Mouse (Mus musculus): ENCODE data around the gene Asic4. TPM values are rescaled to one million over a fixed set of nuclear protein-coding genes. Genes with fewer than 3 reads are reported as not detected.

Asic4 gene
- polyA plus RNA-seq, 1 experiment from 2014 or later: 0.76 TPM

DNA sequence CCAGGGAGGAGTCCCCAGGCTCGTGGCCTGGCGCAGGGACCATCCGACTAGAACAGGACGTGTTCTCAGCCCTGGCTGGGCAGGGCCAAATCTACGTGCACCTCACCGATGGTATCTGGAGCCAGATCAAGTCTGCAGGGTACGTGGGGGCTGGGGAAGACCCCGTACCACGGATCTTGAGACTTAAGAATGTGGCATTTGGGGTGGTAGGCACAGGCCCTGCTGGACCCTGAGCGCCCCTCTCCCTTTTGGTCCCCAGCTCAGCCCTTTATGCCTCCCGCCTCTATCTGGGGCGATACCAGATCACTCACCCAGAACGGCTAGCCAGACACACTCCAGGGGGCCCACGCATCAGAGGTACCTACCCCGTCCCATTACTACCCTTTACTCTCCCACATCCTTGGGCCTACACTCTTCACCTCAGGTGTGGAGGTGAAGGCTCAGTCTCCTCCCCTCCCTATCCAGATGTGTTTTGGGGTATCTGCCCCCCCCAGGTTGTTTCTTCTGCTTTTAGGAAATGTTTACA lies 8.7 kb upstream of the Asic4 start:
- Histone ChIP-seq H3K9me3 (replicated peaks; ENCODE audit: control insufficient read depth, low read length) (no peaks in the 10 kb centered on the region), H3K27ac (ENCODE audit: low read depth, low read length) (no peak overlapping the region), H3K4me1 (ENCODE audit: control insufficient read depth, insufficient read depth, low read length) (peaks cover 41% of the 10 kb centered on the region), H3K4me2 (ENCODE audit: low read length) (no peak overlapping the region), H3K9ac (ENCODE audit: low read length) (no peak overlapping the region), H3K27me3 (replicated peaks; ENCODE audit: control insufficient read depth, insufficient read depth, low read length) (no peaks in the 10 kb centered on the region), H3K36me3 (ENCODE audit: control insufficient read depth, insufficient read depth, low read length) (no peaks in the 10 kb centered on the region), H3K4me3 (ENCODE audit: low read depth, low read length) (no peak overlapping the region)
- ATAC-seq (no peak), DNase-seq (ENCODE audit: low spot score) (no peak)
- WGBS: 87% methylated on average over 15 of the region's 15 CpGs

DNA sequence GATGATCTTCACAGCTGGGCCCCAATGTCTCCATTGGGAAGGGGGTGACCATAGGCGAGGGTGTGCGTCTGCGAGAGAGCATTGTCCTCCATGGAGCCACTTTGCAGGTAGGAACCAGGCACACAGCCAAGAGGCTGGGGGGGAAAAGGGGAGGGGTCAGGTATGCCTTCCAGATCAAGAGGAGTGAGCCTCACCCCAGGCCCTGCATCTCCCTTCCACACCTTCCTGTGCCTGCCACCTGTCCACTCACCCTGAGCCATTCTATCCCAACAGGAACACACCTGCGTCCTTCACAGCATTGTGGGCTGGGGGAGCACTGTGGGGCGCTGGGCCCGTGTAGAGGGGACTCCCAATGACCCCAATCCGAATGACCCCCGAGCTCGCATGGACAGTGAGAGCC lies 8.1 kb upstream of the Asic4 start:
- H3K27me3 ChIP-seq (replicated peaks; ENCODE audit: control insufficient read depth, insufficient read depth, low read length): peaks cover 4% of the 10 kb centered on the region; the same call in 1 of the 2 replicates
- H3K27ac ChIP-seq (ENCODE audit: low read depth, low read length): no peak overlapping the region
- H3K9ac ChIP-seq (ENCODE audit: low read length): no peak overlapping the region
- no peak for DNase-seq (ENCODE audit: low spot score)
- WGBS: 84% methylated on average over 9 of the region's 9 CpGs
- H3K36me3 ChIP-seq (ENCODE audit: control insufficient read depth, insufficient read depth, low read length): no peaks in the 10 kb centered on the region
- H3K9me3 ChIP-seq (replicated peaks; ENCODE audit: control insufficient read depth, low read length): no peaks in the 10 kb centered on the region
- peaks cover 46% of the 10 kb centered on the region for H3K4me1 ChIP-seq (ENCODE audit: control insufficient read depth, insufficient read depth, low read length)
- H3K4me2 ChIP-seq (ENCODE audit: low read length): no peak overlapping the region
- no peak overlapping the region for H3K4me3 ChIP-seq (ENCODE audit: low read depth, low read length)
- ATAC-seq: no peak

DNA sequence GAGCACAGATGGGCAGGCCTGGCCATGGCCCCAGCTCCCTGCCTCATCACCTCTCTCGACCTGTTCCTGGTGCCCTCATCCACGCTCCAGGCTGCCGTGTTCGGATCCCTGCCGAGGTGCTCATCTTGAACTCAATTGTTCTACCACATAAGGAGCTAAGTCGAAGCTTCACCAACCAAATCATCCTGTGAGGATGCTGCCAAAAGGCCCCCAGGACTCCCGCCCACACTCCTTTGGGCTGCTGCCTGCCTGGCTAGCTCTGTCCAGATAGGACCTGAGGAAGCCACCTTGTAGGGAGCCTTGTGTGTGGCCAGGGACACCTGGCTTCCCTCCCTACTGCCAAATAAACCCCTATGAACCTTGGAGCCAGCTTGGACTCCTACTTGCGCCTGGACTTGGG lies 7.4 kb upstream of the Asic4 start:
- peak overlapping the region; percentile 76 for H3K27ac ChIP-seq (ENCODE audit: low read depth, low read length)
- 33% methylated on average over 8 of the region's 8 CpGs for WGBS
- no peaks in the 10 kb centered on the region for H3K36me3 ChIP-seq (ENCODE audit: control insufficient read depth, insufficient read depth, low read length)
- H3K9ac ChIP-seq (ENCODE audit: low read length): no peak overlapping the region
- H3K9me3 ChIP-seq (replicated peaks; ENCODE audit: control insufficient read depth, low read length): no peaks in the 10 kb centered on the region
- no peak for ATAC-seq
- H3K4me3 ChIP-seq (ENCODE audit: low read depth, low read length): no peak overlapping the region
- peaks cover 6% of the 10 kb centered on the region; the same call in 1 of the 2 replicates for H3K27me3 ChIP-seq (replicated peaks; ENCODE audit: control insufficient read depth, insufficient read depth, low read length)
- H3K4me2 ChIP-seq (ENCODE audit: low read length): 0 out of 2 replicates have a peak overlapping the region, but pooled peaks have one; percentile 12
- H3K4me1 ChIP-seq (ENCODE audit: control insufficient read depth, insufficient read depth, low read length): peaks cover 52% of the 10 kb centered on the region
- DNase-seq (ENCODE audit: low spot score): no peak

DNA sequence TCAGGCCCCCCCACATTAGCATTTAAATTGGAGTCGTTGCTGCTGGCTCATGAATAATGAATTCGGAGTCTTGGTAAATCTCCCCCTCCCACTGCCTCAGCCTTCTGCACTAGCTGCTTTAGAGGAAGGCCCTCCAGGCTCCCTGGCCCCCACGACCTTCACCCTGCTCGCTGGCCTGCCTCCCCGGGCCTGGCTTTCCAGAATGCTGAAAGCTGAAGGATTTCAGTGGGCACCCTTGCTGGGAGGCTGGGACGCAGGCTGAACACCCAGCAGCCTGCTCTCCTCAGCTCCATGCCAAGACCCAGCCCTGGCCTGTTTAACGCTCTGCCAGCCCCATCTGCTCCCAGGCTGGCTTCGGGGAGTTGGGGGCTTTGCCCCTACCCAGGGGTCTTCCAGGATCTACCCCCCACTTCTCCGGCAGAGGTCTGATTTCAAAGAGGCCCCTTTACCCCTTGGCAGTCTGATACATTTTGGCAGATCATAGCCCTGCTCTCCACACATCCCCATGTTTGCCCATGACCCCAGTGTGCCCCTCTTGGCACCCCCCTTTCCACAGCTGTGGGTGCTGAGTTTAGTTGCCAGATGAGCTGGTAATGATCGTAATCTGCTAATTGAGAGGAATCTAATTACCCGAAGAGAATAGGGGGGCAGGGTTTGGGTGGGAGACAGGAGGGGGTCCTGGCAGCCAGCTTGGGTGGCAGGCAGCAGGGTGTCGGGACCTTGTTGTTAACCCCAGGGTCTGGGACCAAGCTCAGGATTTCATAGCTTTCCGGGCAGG lies 6.8 kb upstream of the Asic4 start:
- 9% methylated on average over 13 of the region's 13 CpGs for WGBS
- 0 out of 2 replicates have a peak overlapping the region, but pooled peaks have one; percentile 12 for H3K4me2 ChIP-seq (ENCODE audit: low read length)
- H3K36me3 ChIP-seq (ENCODE audit: control insufficient read depth, insufficient read depth, low read length): no peaks in the 10 kb centered on the region
- no peak overlapping the region for H3K4me3 ChIP-seq (ENCODE audit: low read depth, low read length)
- DNase-seq (ENCODE audit: low spot score) (peak; percentile 64), ATAC-seq (peak; percentile 40; the same call in 1 of the 2 replicates)
- peaks cover 6% of the 10 kb centered on the region; the same call in 1 of the 2 replicates for H3K27me3 ChIP-seq (replicated peaks; ENCODE audit: control insufficient read depth, insufficient read depth, low read length)
- H3K27ac ChIP-seq (ENCODE audit: low read depth, low read length): peak overlapping the region; percentile 76
- H3K9ac ChIP-seq (ENCODE audit: low read length): peak overlapping the region; percentile 7; the same call in 1 of the 2 replicates
- peaks cover 58% of the 10 kb centered on the region for H3K4me1 ChIP-seq (ENCODE audit: control insufficient read depth, insufficient read depth, low read length)
- no peaks in the 10 kb centered on the region for H3K9me3 ChIP-seq (replicated peaks; ENCODE audit: control insufficient read depth, low read length)

DNA sequence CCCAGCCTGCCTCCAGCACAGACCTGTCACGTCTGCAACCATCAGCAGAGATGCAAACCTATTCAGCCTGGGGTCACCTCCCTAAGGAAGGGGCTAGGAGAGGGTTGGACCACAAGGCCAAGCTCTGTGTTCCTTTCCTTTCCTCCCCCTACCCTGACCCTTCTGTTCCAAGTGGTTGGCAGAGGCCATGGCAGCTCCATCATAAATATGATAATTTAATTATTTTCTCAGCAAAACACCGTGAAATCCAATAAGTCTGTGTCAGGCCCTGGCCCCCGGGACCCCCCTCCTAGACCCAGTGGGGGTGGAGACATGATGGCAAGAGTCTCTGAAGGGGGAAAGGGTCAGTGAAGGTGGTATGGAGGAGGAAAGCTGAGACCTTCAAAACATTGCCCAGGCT lies 6.0 kb upstream of the Asic4 start:
- Histone ChIP-seq H3K36me3 (ENCODE audit: control insufficient read depth, insufficient read depth, low read length) (no peaks in the 10 kb centered on the region), H3K9me3 (replicated peaks; ENCODE audit: control insufficient read depth, low read length) (no peaks in the 10 kb centered on the region), H3K9ac (ENCODE audit: low read length) (no peak overlapping the region), H3K4me2 (ENCODE audit: low read length) (no peak overlapping the region), H3K4me3 (ENCODE audit: low read depth, low read length) (no peak overlapping the region), H3K27ac (ENCODE audit: low read depth, low read length) (no peak overlapping the region), H3K4me1 (ENCODE audit: control insufficient read depth, insufficient read depth, low read length) (peaks cover 62% of the 10 kb centered on the region), H3K27me3 (replicated peaks; ENCODE audit: control insufficient read depth, insufficient read depth, low read length) (peaks cover 13% of the 10 kb centered on the region)
- no peak for DNase-seq (ENCODE audit: low spot score)
- no peak for ATAC-seq
- WGBS: 48% methylated on average over 3 of the region's 3 CpGs

DNA sequence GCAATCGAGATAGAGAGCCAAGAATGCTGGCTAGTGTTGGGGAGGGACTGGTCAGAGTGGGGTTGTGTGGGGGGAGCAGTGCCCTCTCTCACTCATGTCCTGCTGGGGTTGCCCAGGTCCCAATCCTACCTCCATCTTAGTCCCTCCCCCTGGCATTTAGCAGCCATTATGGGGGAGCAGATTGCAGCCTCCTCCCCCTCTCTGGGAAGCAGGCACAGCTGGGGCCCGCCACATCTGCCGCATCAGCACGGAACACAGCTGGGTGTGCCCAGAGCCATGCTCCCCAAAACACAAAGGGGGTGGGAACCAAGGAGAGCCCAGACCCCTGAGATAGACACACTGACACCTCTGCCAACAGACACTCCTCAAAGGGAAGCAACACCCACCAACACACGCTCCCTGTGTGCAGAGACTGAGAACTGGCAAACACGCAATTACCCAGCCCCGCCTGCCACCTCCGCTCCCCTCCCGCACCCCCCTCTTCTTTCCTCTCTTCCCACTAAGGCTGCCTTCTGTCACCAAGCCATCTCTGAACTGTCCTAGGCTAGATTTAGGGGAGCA lies 5.0 kb upstream of the Asic4 start:
- 14% methylated on average over 9 of the region's 9 CpGs for WGBS
- Histone ChIP-seq H3K4me3 (ENCODE audit: low read depth, low read length) (no peak overlapping the region), H3K9me3 (replicated peaks; ENCODE audit: control insufficient read depth, low read length) (no peaks in the 10 kb centered on the region), H3K36me3 (ENCODE audit: control insufficient read depth, insufficient read depth, low read length) (no peaks in the 10 kb centered on the region), H3K4me2 (ENCODE audit: low read length) (peak overlapping the region; percentile 28; the same call in 1 of the 2 replicates), H3K27ac (ENCODE audit: low read depth, low read length) (peak overlapping the region; percentile 49; the same call in 1 of the 2 replicates), H3K27me3 (replicated peaks; ENCODE audit: control insufficient read depth, insufficient read depth, low read length) (peaks cover 23% of the 10 kb centered on the region), H3K4me1 (ENCODE audit: control insufficient read depth, insufficient read depth, low read length) (peaks cover 65% of the 10 kb centered on the region), H3K9ac (ENCODE audit: low read length) (no peak overlapping the region)
- peak; percentile 9; the same call in 1 of the 2 replicates for ATAC-seq
- DNase-seq (ENCODE audit: low spot score): peak; percentile 62

- DNase-seq (ENCODE audit: low spot score): peak; percentile 76
- H3K27ac ChIP-seq (ENCODE audit: low read depth, low read length): peak overlapping the region; percentile 49; the same call in 1 of the 2 replicates
- no peaks in the 10 kb centered on the region for H3K9me3 ChIP-seq (replicated peaks; ENCODE audit: control insufficient read depth, low read length)
- peaks cover 70% of the 10 kb centered on the region for H3K4me1 ChIP-seq (ENCODE audit: control insufficient read depth, insufficient read depth, low read length)
- H3K4me3 ChIP-seq (ENCODE audit: low read depth, low read length): no peak overlapping the region
- H3K9ac ChIP-seq (ENCODE audit: low read length): peak overlapping the region; percentile 17; the same call in 1 of the 2 replicates
- H3K27me3 ChIP-seq (replicated peaks; ENCODE audit: control insufficient read depth, insufficient read depth, low read length): peaks cover 31% of the 10 kb centered on the region
- no peaks in the 10 kb centered on the region for H3K36me3 ChIP-seq (ENCODE audit: control insufficient read depth, insufficient read depth, low read length)
- H3K4me2 ChIP-seq (ENCODE audit: low read length): peak overlapping the region; percentile 28
- peak; percentile 11; the same call in 1 of the 2 replicates for ATAC-seq
- under 1% methylated on average over 22 of the region's 22 CpGs for WGBS
Measured at GRCm38 (mm10) chr1:75445751-75446611, 4.3 kb upstream of the Asic4 start.

- DNase-seq (ENCODE audit: low spot score): no peak
- WGBS: 5% methylated on average over 19 of the region's 20 CpGs
- 0 out of 2 replicates have a peak overlapping the region, but pooled peaks have one; percentile 11 for H3K27ac ChIP-seq (ENCODE audit: low read depth, low read length)
- no peaks in the 10 kb centered on the region for H3K36me3 ChIP-seq (ENCODE audit: control insufficient read depth, insufficient read depth, low read length)
- peaks cover 38% of the 10 kb centered on the region for H3K27me3 ChIP-seq (replicated peaks; ENCODE audit: control insufficient read depth, insufficient read depth, low read length)
- no peak for ATAC-seq
- H3K4me3 ChIP-seq (ENCODE audit: low read depth, low read length): no peak overlapping the region
- peaks cover 70% of the 10 kb centered on the region for H3K4me1 ChIP-seq (ENCODE audit: control insufficient read depth, insufficient read depth, low read length)
- H3K4me2 ChIP-seq (ENCODE audit: low read length): 0 out of 2 replicates have a peak overlapping the region, but pooled peaks have one; percentile 12
- 0 out of 2 replicates have a peak overlapping the region, but pooled peaks have one; percentile 9 for H3K9ac ChIP-seq (ENCODE audit: low read length)
- no peaks in the 10 kb centered on the region for H3K9me3 ChIP-seq (replicated peaks; ENCODE audit: control insufficient read depth, low read length)
Measured at GRCm38 (mm10) chr1:75446656-75447055, 3.6 kb upstream of the Asic4 start.

Data from forebrain, embryonic 14.5 days (tissue).